Mouse (Mus musculus) ES-E14 (cell line): ENCODE results near the gene Cox4i2.

Experiments
- MAFK ChIP-seq: IDR thresholded peaks from 2 replicates; pipeline ENCODE4 v1.6.1; 2014; ENCODE audit warnings: mild to moderate bottlenecking, low read depth, low read length, inconsistent platforms; ENCODE audit not compliant: insufficient read depth
- ZC3H11A ChIP-seq: IDR thresholded peaks from 2 replicates; pipeline ENCODE4 v1.6.1; 2012; ENCODE audit warnings: low read depth, mild to moderate bottlenecking, inconsistent platforms, low read length, borderline replicate concordance

DNA sequence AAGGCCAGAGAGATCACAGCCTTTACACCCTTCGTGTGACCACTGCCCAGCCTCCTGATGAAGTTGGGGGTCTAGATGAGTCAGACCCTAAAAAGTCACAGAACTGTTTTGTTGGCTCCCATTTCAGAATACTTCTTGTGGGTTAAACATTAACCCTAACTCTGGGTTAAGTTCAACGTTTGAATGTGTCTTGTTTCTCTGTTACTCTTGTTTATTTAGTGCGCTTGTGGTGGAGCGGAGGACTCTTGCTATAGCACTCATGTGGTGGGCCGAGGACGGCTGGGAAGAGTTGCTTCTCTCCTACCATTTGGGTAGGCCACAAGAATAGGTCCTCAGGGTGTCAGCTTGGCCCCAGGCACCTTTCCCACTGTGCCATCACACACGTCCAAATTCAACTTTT, 25.4 kb upstream of the Cox4i2 start:
- TF ChIP-seq MAFK (no peak), ZC3H11A (no peak)
